Mouse (Mus musculus) thymus, adult 2 months (tissue): ENCODE measurements around the gene Rab3gap2.

Experiments
- CTCF ChIP-seq: fragments of 200-500 bp; IDR thresholded peaks from 2 replicates; pipeline ENCODE4 v1.5.1; 2012; ENCODE audit warnings: mild to moderate bottlenecking, control low read depth, low read length, moderate library complexity, borderline replicate concordance; ENCODE audit not compliant: control insufficient read depth, poor library complexity, insufficient read depth; ENCODE audit errors: extremely low read depth
- POLR2A ChIP-seq: fragments of 200-500 bp; IDR thresholded peaks from 2 replicates; pipeline ENCODE4 v1.6.1; 2012; ENCODE audit warnings: mild to moderate bottlenecking, low read length, control low read depth, moderate library complexity; ENCODE audit not compliant: control insufficient read depth, poor library complexity, insufficient read depth; ENCODE audit errors: extremely low read depth

DNA sequence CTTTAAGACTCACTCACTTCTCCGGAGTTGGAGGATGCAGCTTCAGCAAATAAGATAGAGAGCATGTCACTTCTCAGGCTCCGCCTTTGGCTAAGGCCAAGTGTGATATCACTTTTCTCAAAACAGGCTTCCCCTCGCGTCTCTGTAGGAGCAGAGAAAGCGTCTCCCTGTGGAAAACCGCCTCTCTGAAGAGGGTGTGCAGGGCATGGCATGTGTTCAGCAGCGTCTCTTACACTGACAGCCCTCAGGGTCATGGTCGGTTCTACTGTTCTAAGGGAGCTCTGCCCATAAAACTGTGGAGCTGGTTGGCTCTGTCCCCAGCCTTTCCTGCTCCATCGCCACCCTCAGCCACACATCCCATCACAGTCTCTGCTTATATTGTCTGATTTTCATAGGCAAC, 75.4 kb downstream of the Rab3gap2 start:
- no peak for TF ChIP-seq CTCF
- no peak for TF ChIP-seq POLR2A
